Mouse (Mus musculus) olfactory bulb, adult 2 months (tissue): ENCODE results near the gene Fat2.

Source experiments
- CTCF ChIP-seq: fragments of 200-500 bp; IDR thresholded peaks from 2 replicates; pipeline ENCODE4 v1.5.1; 2012; ENCODE audit warnings: low read depth, mild to moderate bottlenecking, low read length, moderate library complexity; ENCODE audit not compliant: insufficient read depth
- POLR2A ChIP-seq: fragments of 200-500 bp; IDR thresholded peaks from 2 replicates; pipeline ENCODE4 v1.6.1; 2012; ENCODE audit warnings: mild to moderate bottlenecking, low read depth, low read length, moderate library complexity; ENCODE audit not compliant: insufficient read depth

GRCm38 (mm10) chr11:55326211-55326610 is 10.2 kb downstream of the Fat2 start:
- TF ChIP-seq POLR2A (no peak), CTCF (no peak)
